ENCODE assay signal across 18 mouse cellular contexts in genomic region chr5:122997205-122998204, GRCm38 (mm10). TPM values are rescaled to one million over a fixed set of nuclear protein-coding genes. Genes with fewer than 3 reads are reported as not detected.
DNase-seq lines count a peak whose midpoint lies in the region; ATAC-seq and TF ChIP-seq lines count a peak whose summit lies in the region.
"Had no signal": no experiment of that assay in that cellular context is flagged by ENCODE, and none has a peak within 500 bp of the region (broad histone marks: within the 10 kb centered on the region; RNA-seq: fewer than 3 reads in every experiment).

No protein-coding gene starts in this region.

- no peak overlapping the region for H3ac ChIP-seq in myocyte (ENCODE audit: control insufficient read depth, insufficient read length)

- H3K4me1 ChIP-seq in embryonic facial prominence, embryonic 14.5 days (ENCODE audit: control insufficient read depth, insufficient read depth, low read length): peaks cover 8% of the 10 kb centered on the region; the same call in 1 of the 2 replicates
- peaks cover 29% of the 10 kb centered on the region for H3K4me1 ChIP-seq in embryonic facial prominence, embryonic 10.5 days
- H3K4me1 ChIP-seq in limb, embryonic 13.5 days: peaks cover 15% of the 10 kb centered on the region
- H3K4me1 ChIP-seq in limb, embryonic 10.5 days: peaks cover 23% of the 10 kb centered on the region

- H3K4me2 ChIP-seq in embryonic facial prominence, embryonic 14.5 days (ENCODE audit: low read depth, low read length): no peak overlapping the region
- H3K4me2 ChIP-seq in limb, embryonic 13.5 days (replicated peaks): no peak overlapping the region
- peak overlapping the region; percentile 18 for H3K4me2 ChIP-seq in myocyte (ENCODE audit: low read depth)
- H3K4me2 ChIP-seq: hindbrain, embryonic 14.5 days; midbrain, embryonic 12.5 days had no signal

- no peak overlapping the region; the same call in 1 of the 2 replicates for H3K27ac ChIP-seq in embryonic facial prominence, embryonic 14.5 days (replicated peaks; ENCODE audit: low read depth, low read length)
- H3K27ac ChIP-seq in embryonic facial prominence, embryonic 10.5 days (replicated peaks): no peak overlapping the region
- H3K27ac ChIP-seq in limb, embryonic 13.5 days: no peak overlapping the region
- no peak overlapping the region for H3K27ac ChIP-seq in limb, embryonic 10.5 days
- H3K27ac ChIP-seq: hindbrain, embryonic 14.5 days; midbrain, embryonic 12.5 days had no signal

- TF ChIP-seq POLR2A in myocyte (IDR thresholded peaks at IDR 0.05; ENCODE audit: insufficient read length, low read depth): no peak

- H3K27me3 ChIP-seq in embryonic facial prominence, embryonic 14.5 days (replicated peaks; ENCODE audit: control insufficient read depth, insufficient read depth, low read length): no peaks in the 10 kb centered on the region
- H3K27me3 ChIP-seq in embryonic facial prominence, embryonic 10.5 days (replicated peaks; ENCODE audit: low read depth, poor library complexity, severe bottlenecking): no peaks in the 10 kb centered on the region
- H3K27me3 ChIP-seq in limb, embryonic 13.5 days: no peaks in the 10 kb centered on the region
- no peaks in the 10 kb centered on the region for H3K27me3 ChIP-seq in limb, embryonic 10.5 days (ENCODE audit: low read depth, poor library complexity, severe bottlenecking)
- H3K27me3 ChIP-seq in myocyte (ENCODE audit: control insufficient read depth, insufficient read depth, insufficient read length): no peaks in the 10 kb centered on the region
- H3K27me3 ChIP-seq: midbrain, embryonic 12.5 days had no signal

- WGBS in embryonic facial prominence, embryonic 14.5 days: 79% methylated on average over 18 of the region's 18 CpGs
- WGBS in embryonic facial prominence, embryonic 10.5 days: 92% methylated on average over 18 of the region's 18 CpGs
- WGBS in limb, embryonic 13.5 days: 77% methylated on average over 18 of the region's 18 CpGs
- WGBS in limb, embryonic 10.5 days: 94% methylated on average over 18 of the region's 18 CpGs

- peak; percentile 75 for DNase-seq in embryonic facial prominence, embryonic 14.5 days (ENCODE audit: low spot score)
- no peak for DNase-seq in embryonic facial prominence, embryonic 10.5 days (ENCODE audit: low spot score)
- DNase-seq in limb, embryonic 10.5 days (ENCODE audit: low spot score): no peak
- peak; percentile 94 for DNase-seq in brain, adult 2 months (ENCODE audit: low read depth, low spot score)
- DNase-seq in retina, postnatal 1 day: no peak
- no peak for DNase-seq in adrenal gland, postnatal 14 days
- DNase-seq: heart, adult 18-20 months; kidney, postnatal 25 days; spleen, adult 18-20 months had no signal

- no peaks in the 10 kb centered on the region for H3K79me2 ChIP-seq in myocyte (ENCODE audit: control insufficient read depth, insufficient read depth)

- H3K4me3 ChIP-seq in embryonic facial prominence, embryonic 14.5 days (ENCODE audit: low read depth, low read length): no peak overlapping the region
- no peak overlapping the region for H3K4me3 ChIP-seq in embryonic facial prominence, embryonic 10.5 days
- no peak overlapping the region for H3K4me3 ChIP-seq in limb, embryonic 13.5 days
- H3K4me3 ChIP-seq in limb, embryonic 10.5 days: no peak overlapping the region
- no peak overlapping the region for H3K4me3 ChIP-seq in myocyte
- H3K4me3 ChIP-seq: midbrain, embryonic 12.5 days had no signal

- no peak overlapping the region for H3K9ac ChIP-seq in embryonic facial prominence, embryonic 14.5 days (ENCODE audit: low read depth, low read length)
- no peak overlapping the region for H3K9ac ChIP-seq in limb, embryonic 13.5 days
- H3K9ac ChIP-seq: hindbrain, embryonic 14.5 days; midbrain, embryonic 12.5 days had no signal

- ATAC-seq in embryonic facial prominence, embryonic 14.5 days (ENCODE audit: low read depth): peak; percentile 14; the same call in 1 of the 2 replicates
- 0 out of 2 replicates have a peak, but pooled peaks have one; percentile 11 for ATAC-seq in limb, embryonic 13.5 days (ENCODE audit: low FRiP score, low read depth)
- ATAC-seq: intestine, postnatal 0 days had no signal

- H3K36me3 ChIP-seq in embryonic facial prominence, embryonic 14.5 days (ENCODE audit: control insufficient read depth, insufficient read depth, low read length): no peaks in the 10 kb centered on the region
- H3K36me3 ChIP-seq in embryonic facial prominence, embryonic 10.5 days (replicated peaks): peaks cover 13% of the 10 kb centered on the region; the same call in 1 of the 2 replicates
- no peaks in the 10 kb centered on the region for H3K36me3 ChIP-seq in limb, embryonic 13.5 days
- peaks cover 20% of the 10 kb centered on the region for H3K36me3 ChIP-seq in limb, embryonic 10.5 days
- no peaks in the 10 kb centered on the region for H3K36me3 ChIP-seq in myocyte (ENCODE audit: control insufficient read depth, insufficient read depth)
- H3K36me3 ChIP-seq: midbrain, embryonic 12.5 days had no signal

- H3K9me3 ChIP-seq in embryonic facial prominence, embryonic 14.5 days (ENCODE audit: control insufficient read depth, low read length): no peaks in the 10 kb centered on the region
- no peaks in the 10 kb centered on the region for H3K9me3 ChIP-seq in embryonic facial prominence, embryonic 10.5 days
- no peaks in the 10 kb centered on the region for H3K9me3 ChIP-seq in limb, embryonic 13.5 days
- H3K9me3 ChIP-seq in limb, embryonic 10.5 days (replicated peaks): no peaks in the 10 kb centered on the region
- H3K9me3 ChIP-seq: midbrain, embryonic 12.5 days had no signal

TF ChIP-seq in myocyte, 11 proteins besides CTCF, POLR2A, EP300 and RAD21:
- peak; percentile 43 to 84 (median 52) for TF ChIP-seq MYOG (IDR thresholded peaks at IDR 0.05; ENCODE audit: control insufficient read depth in 1 of 3, insufficient read depth in 1 of 3, insufficient read length in 2 of 3, low read depth in 2 of 3)
- peak in 2 of 3 experiments; percentile 84 to 90 for TF ChIP-seq MYOD1 (IDR thresholded peaks at IDR 0.05; ENCODE audit: control insufficient read depth in 1 of 3, insufficient read length in 2 of 3, low read depth in 2 of 3)
- TF ChIP-seq SRF (IDR thresholded peaks at IDR 0.05; ENCODE audit: control insufficient read depth, insufficient read length, low read depth): no peak
- no peak for TF ChIP-seq USF1 (IDR thresholded peaks at IDR 0.05; ENCODE audit: low read depth)
- TF ChIP-seq TCF12 (IDR thresholded peaks at IDR 0.05; ENCODE audit: insufficient read depth, poor library complexity, severe bottlenecking): peak; percentile 69
TF ChIP-seq in myocyte: peak in this region for 3.

RNA-seq across cellular contexts. Expression of gene Kdm2b, which starts 7.9 kb away (rescaled TPM):
- 30.1 and 31.0 TPM in 2 replicates for polyA plus RNA-seq in embryonic facial prominence, embryonic 14.5 days (2014; fragmentation: Nextera tagmentation; extraction: Ambion mirVana)
- polyA plus RNA-seq in embryonic facial prominence, embryonic 10.5 days (2016; fragmentation: Nextera tagmentation; extraction: Ambion mirVana): 88.1 and 92.1 TPM in 2 replicates
- polyA plus RNA-seq in limb, embryonic 13.5 days (2015; fragmentation: Nextera tagmentation; extraction: Ambion mirVana): 64.3 and 66.6 TPM in 2 replicates
- 108 and 115 TPM in 2 replicates for polyA plus RNA-seq in limb, embryonic 10.5 days (2016; fragmentation: Nextera tagmentation; extraction: Ambion mirVana)
- 10.1 TPM for polyA plus RNA-seq in myocyte (2012; fragmentation: generic; extraction: Trizol)
- total RNA-seq in adrenal gland, postnatal 14 days (2021): 20.5 and 24.7 TPM in 2 replicates

RNA-seq across cellular contexts. Expression of gene Orai1, which starts 17.4 kb away (rescaled TPM):
- polyA plus RNA-seq in embryonic facial prominence, embryonic 14.5 days (2014; fragmentation: Nextera tagmentation; extraction: Ambion mirVana): 19.5 and 20.8 TPM in 2 replicates
- 8.4 and 8.7 TPM in 2 replicates for polyA plus RNA-seq in embryonic facial prominence, embryonic 10.5 days (2016; fragmentation: Nextera tagmentation; extraction: Ambion mirVana)
- polyA plus RNA-seq in limb, embryonic 13.5 days (2015; fragmentation: Nextera tagmentation; extraction: Ambion mirVana): 15.3 and 15.5 TPM in 2 replicates
- 10.2 and 11.5 TPM in 2 replicates for polyA plus RNA-seq in limb, embryonic 10.5 days (2016; fragmentation: Nextera tagmentation; extraction: Ambion mirVana)
- polyA plus RNA-seq in myocyte (2012; fragmentation: generic; extraction: Trizol): 36.7 TPM
- total RNA-seq in adrenal gland, postnatal 14 days (2021): 11.7 and 13.4 TPM in 2 replicates

RNA-seq across cellular contexts. Expression of gene Morn3, which starts 49.3 kb away (rescaled TPM):
- 0.34 and 3.6 TPM in 2 replicates for polyA plus RNA-seq in embryonic facial prominence, embryonic 14.5 days (2014; fragmentation: Nextera tagmentation; extraction: Ambion mirVana)
- polyA plus RNA-seq in embryonic facial prominence, embryonic 10.5 days (2016; fragmentation: Nextera tagmentation; extraction: Ambion mirVana): not detected in 2 replicates
- 0.92 TPM in 1 of 2 replicates, not detected in the other for polyA plus RNA-seq in limb, embryonic 13.5 days (2015; fragmentation: Nextera tagmentation; extraction: Ambion mirVana)
- polyA plus RNA-seq in limb, embryonic 10.5 days (2016; fragmentation: Nextera tagmentation; extraction: Ambion mirVana): not detected in 2 replicates
- polyA plus RNA-seq in myocyte (2012; fragmentation: generic; extraction: Trizol): not detected
- not detected in 2 replicates for total RNA-seq in adrenal gland, postnatal 14 days (2021)
- total RNA-seq: heart, adult 18-20 months; left cerebral cortex, postnatal 14 days had no signal
- polyA plus RNA-seq: frontal cortex, adult 2 months; heart, postnatal 0 days; intestine, postnatal 0 days; liver, embryonic 16.5 days; midbrain, embryonic 12.5 days had no signal

Comparison
In these comparisons a context has a peak if more than half of its experiments do, and no peak if none do; other contexts are left out.
1. DNase-seq: peak in embryonic facial prominence, embryonic 14.5 days (single experiment) and brain, adult 2 months (single experiment); none in embryonic facial prominence, embryonic 10.5 days (single experiment), limb, embryonic 10.5 days (single experiment), retina, postnatal 1 day (single experiment) and adrenal gland, postnatal 14 days (single experiment).